Comparison of ENCODE assay signal across 8 mouse cellular contexts in the genomic region with DNA sequence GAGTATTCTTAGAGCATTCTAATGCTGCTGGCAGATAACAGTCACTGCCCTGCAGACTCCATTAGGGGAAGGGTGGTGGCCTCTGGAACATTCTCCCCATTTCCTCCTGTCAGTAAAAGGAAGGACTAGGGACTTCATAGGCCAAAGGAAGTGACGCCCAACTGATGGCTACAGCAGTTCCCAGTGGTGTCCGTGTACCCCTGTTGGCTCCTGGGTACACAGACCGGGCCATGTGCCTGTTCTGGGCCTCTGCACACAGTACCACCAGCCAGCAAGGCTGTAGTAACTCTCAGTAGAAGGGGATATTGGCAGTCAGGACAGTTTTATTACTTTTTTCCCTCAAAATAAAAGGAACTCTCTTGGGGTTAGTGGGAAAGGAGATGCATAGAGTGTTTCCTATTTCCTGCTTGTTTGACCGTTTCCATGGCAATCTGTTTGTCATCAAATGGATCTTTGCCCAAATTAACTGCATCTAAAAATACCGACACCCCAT.
DNase-seq lines count a peak whose midpoint lies in the region; ATAC-seq and TF ChIP-seq lines count a peak whose summit lies in the region.

No protein-coding gene starts in this region.

- H3K4me3 ChIP-seq in neural tube, embryonic 13.5 days = no peak overlapping the region
- H3K4me3 ChIP-seq in neural tube, embryonic 15.5 days (replicated peaks) = no peak overlapping the region
- H3K4me3 ChIP-seq in heart, embryonic 14.5 days (ENCODE audit: control insufficient read depth in 1 of 2, insufficient read depth in 1 of 2, low read depth in 1 of 2, low read length in 2 of 2) = no peak overlapping the region
- H3K4me3 ChIP-seq in limb, embryonic 14.5 days (replicated peaks; ENCODE audit: low read length) = no peak overlapping the region
- H3K4me3 ChIP-seq in stomach, embryonic 15.5 days (replicated peaks) = no peak overlapping the region

- H3K27ac ChIP-seq in neural tube, embryonic 13.5 days (replicated peaks) = peak overlapping the region; percentile 56; the same call in 1 of the 2 replicates
- no peak overlapping the region for H3K27ac ChIP-seq in neural tube, embryonic 15.5 days (replicated peaks)
- peak overlapping the region; percentile 56 to 67 for H3K27ac ChIP-seq in heart, embryonic 14.5 days (replicated peaks in 1 of 2; ENCODE audit: control insufficient read depth in 1 of 2, insufficient read depth in 1 of 2, low read depth in 2 of 2, low read length in 2 of 2)
- H3K27ac ChIP-seq in limb, embryonic 14.5 days (replicated peaks; ENCODE audit: low read depth, low read length) = peak overlapping the region; percentile 67
- H3K27ac ChIP-seq in stomach, embryonic 15.5 days = peak overlapping the region; percentile 42; the same call in 1 of the 2 replicates

- no peak overlapping the region for H3K4me2 ChIP-seq in neural tube, embryonic 13.5 days
- no peak overlapping the region for H3K4me2 ChIP-seq in neural tube, embryonic 15.5 days
- H3K4me2 ChIP-seq in heart, embryonic 14.5 days (ENCODE audit: low read length) = no peak overlapping the region
- no peak overlapping the region for H3K4me2 ChIP-seq in limb, embryonic 14.5 days (replicated peaks; ENCODE audit: low read depth, low read length, severe bottlenecking)
- H3K4me2 ChIP-seq in stomach, embryonic 15.5 days = no peak overlapping the region

- H3K9ac ChIP-seq in neural tube, embryonic 13.5 days = no peak overlapping the region
- no peak overlapping the region for H3K9ac ChIP-seq in neural tube, embryonic 15.5 days (replicated peaks)
- no peak overlapping the region for H3K9ac ChIP-seq in heart, embryonic 14.5 days (ENCODE audit: low read length)
- no peak overlapping the region for H3K9ac ChIP-seq in limb, embryonic 14.5 days (ENCODE audit: low read depth, low read length, severe bottlenecking)
- H3K9ac ChIP-seq in stomach, embryonic 15.5 days = no peak overlapping the region

- H3K9me3 ChIP-seq in neural tube, embryonic 13.5 days = no peaks in the 10 kb centered on the region
- no peaks in the 10 kb centered on the region for H3K9me3 ChIP-seq in neural tube, embryonic 15.5 days (replicated peaks)
- H3K9me3 ChIP-seq in heart, embryonic 14.5 days (ENCODE audit: control insufficient read depth, low read length) = no peaks in the 10 kb centered on the region
- H3K9me3 ChIP-seq in limb, embryonic 14.5 days (ENCODE audit: control insufficient read depth, low read length) = no peaks in the 10 kb centered on the region; the same call in 1 of the 2 replicates
- no peaks in the 10 kb centered on the region for H3K9me3 ChIP-seq in stomach, embryonic 15.5 days

- TF ChIP-seq POLR2A in limb, embryonic 14.5 days (IDR thresholded peaks at IDR 0.05; ENCODE audit: borderline replicate concordance, extremely low read depth, insufficient read depth, insufficient read length) = no peak

- H3K27me3 ChIP-seq in neural tube, embryonic 13.5 days = no peaks in the 10 kb centered on the region
- no peaks in the 10 kb centered on the region for H3K27me3 ChIP-seq in neural tube, embryonic 15.5 days (replicated peaks)
- H3K27me3 ChIP-seq in heart, embryonic 14.5 days (ENCODE audit: control insufficient read depth, insufficient read depth, low read length) = no peaks in the 10 kb centered on the region
- H3K27me3 ChIP-seq in limb, embryonic 14.5 days (ENCODE audit: control insufficient read depth, insufficient read depth, low read length) = no peaks in the 10 kb centered on the region
- no peaks in the 10 kb centered on the region for H3K27me3 ChIP-seq in stomach, embryonic 15.5 days (replicated peaks)

- DNase-seq in limb, embryonic 14.5 days (ENCODE audit: low spot score) = no peak
- DNase-seq in cerebellum, adult 11-12 months = no peak
- DNase-seq in right cerebral cortex, postnatal 14 days = no peak
- no peak for DNase-seq in B cell, adult 2 months

- peaks cover 49% of the 10 kb centered on the region for H3K4me1 ChIP-seq in neural tube, embryonic 13.5 days (replicated peaks)
- peaks cover 13% of the 10 kb centered on the region for H3K4me1 ChIP-seq in neural tube, embryonic 15.5 days
- H3K4me1 ChIP-seq in heart, embryonic 14.5 days (ENCODE audit: control insufficient read depth in 2 of 2, insufficient read depth in 2 of 2, low read length in 2 of 2) = peaks cover 47 to 92% of the 10 kb centered on the region in 2 experiments
- peaks cover 81% of the 10 kb centered on the region for H3K4me1 ChIP-seq in limb, embryonic 14.5 days (ENCODE audit: control insufficient read depth, insufficient read depth, low read length)
- peaks cover 41% of the 10 kb centered on the region for H3K4me1 ChIP-seq in stomach, embryonic 15.5 days

- WGBS in neural tube, embryonic 13.5 days = 86% methylated on average over 5 of the region's 5 CpGs
- 79% methylated on average over 5 of the region's 5 CpGs for WGBS in neural tube, embryonic 15.5 days
- WGBS in heart, embryonic 14.5 days = 65% methylated on average over 5 of the region's 5 CpGs
- 71% methylated on average over 5 of the region's 5 CpGs for WGBS in limb, embryonic 14.5 days
- WGBS in stomach, embryonic 15.5 days = 69% methylated on average over 5 of the region's 5 CpGs

- no peak for ATAC-seq in neural tube, embryonic 13.5 days (ENCODE audit: low read depth)
- no peak for ATAC-seq in neural tube, embryonic 15.5 days (ENCODE audit: low FRiP score)
- ATAC-seq in heart, embryonic 14.5 days (ENCODE audit: insufficient number of reproducible peaks, insufficient read depth, low FRiP score, low read depth) = no peak
- ATAC-seq in limb, embryonic 14.5 days (ENCODE audit: low FRiP score, low read depth) = no peak
- no peak for ATAC-seq in stomach, embryonic 15.5 days (ENCODE audit: insufficient read depth, low FRiP score, low read depth)

- H3K36me3 ChIP-seq in neural tube, embryonic 13.5 days = peaks cover 6% of the 10 kb centered on the region
- no peaks in the 10 kb centered on the region for H3K36me3 ChIP-seq in neural tube, embryonic 15.5 days
- H3K36me3 ChIP-seq in heart, embryonic 14.5 days (ENCODE audit: control insufficient read depth, insufficient read depth, low read length) = peaks cover 17% of the 10 kb centered on the region
- peaks cover 45% of the 10 kb centered on the region for H3K36me3 ChIP-seq in limb, embryonic 14.5 days (ENCODE audit: control insufficient read depth, insufficient read depth, low read length)
- peaks cover 7% of the 10 kb centered on the region; the same call in 1 of the 2 replicates for H3K36me3 ChIP-seq in stomach, embryonic 15.5 days
